Mouse (Mus musculus): Measurements from ENCODE around the gene Stard13. TPM values are rescaled to one million over a fixed set of nuclear protein-coding genes. Genes with fewer than 3 reads are reported as not detected.

Gene Stard13
- polyA plus RNA-seq, 1 experiment = 5.0 TPM

Other genes with a start within 250 kb of the Stard13 start
- not detected in 2 replicates for gene Gm42906, start 194.3 kb upstream of the Stard13 start, polyA plus RNA-seq (2012; rRNA removed)

Measured in large intestine, adult 2 months (tissue).